Mouse (Mus musculus): ENCODE data around the gene Setmar. TPM values are rescaled to one million over a fixed set of nuclear protein-coding genes. Genes with fewer than 3 reads are reported as not detected.
A peak's percentile ranks its signal among the peaks of the same experiment; 100 is the strongest.

Gene Setmar
- polyA plus RNA-seq, 1 experiment from 2014 or later = 5.6 TPM

DNA sequence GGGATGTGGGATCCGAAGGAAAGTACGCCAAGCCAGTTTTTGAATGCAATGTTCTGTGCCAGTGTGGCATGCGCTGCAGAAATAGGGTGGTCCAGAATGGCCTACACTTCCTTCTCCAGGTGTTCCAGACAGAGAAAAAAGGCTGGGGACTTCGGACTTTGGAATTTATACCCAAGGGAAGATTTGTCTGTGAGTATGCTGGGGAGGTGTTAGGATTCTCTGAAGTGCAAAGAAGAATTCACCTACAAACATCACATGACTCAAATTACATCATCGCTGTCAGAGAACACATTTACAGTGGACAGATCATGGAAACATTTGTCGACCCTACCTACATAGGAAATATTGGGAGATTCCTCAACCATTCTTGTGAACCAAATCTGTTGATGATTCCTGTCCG is 11.0 kb downstream of the Setmar start:
- peaks cover 7% of the 10 kb centered on the region; the same call in 1 of the 2 replicates for H3K9me3 ChIP-seq (replicated peaks)
- no peak overlapping the region for H3K27ac ChIP-seq (ENCODE audit: poor library complexity, severe bottlenecking)
- peaks cover 15% of the 10 kb centered on the region for H3K36me3 ChIP-seq
- no peak overlapping the region for H3K4me3 ChIP-seq
- H3K27me3 ChIP-seq (replicated peaks) = no peaks in the 10 kb centered on the region
- 87% methylated on average over 7 of the region's 7 CpGs for WGBS
- ATAC-seq (ENCODE audit: insufficient number of reproducible peaks, low FRiP score) = no peak
- no peak overlapping the region for H3K9ac ChIP-seq
- no peaks in the 10 kb centered on the region for H3K4me1 ChIP-seq (replicated peaks)
- H3K4me2 ChIP-seq = no peak overlapping the region

GRCm38 (mm10) chr6:108091296-108091695 is 26.5 kb downstream of the Setmar start:
- no peak overlapping the region for H3K4me3 ChIP-seq
- H3K9me3 ChIP-seq (replicated peaks) = no peaks in the 10 kb centered on the region
- H3K27me3 ChIP-seq (replicated peaks) = no peaks in the 10 kb centered on the region
- no peaks in the 10 kb centered on the region for H3K4me1 ChIP-seq (replicated peaks)
- no peaks in the 10 kb centered on the region for H3K36me3 ChIP-seq
- no peak overlapping the region for H3K9ac ChIP-seq
- 52% methylated on average over 1 of the region's 1 CpGs for WGBS
- no peak for ATAC-seq (ENCODE audit: insufficient number of reproducible peaks, low FRiP score)
- H3K27ac ChIP-seq (ENCODE audit: poor library complexity, severe bottlenecking) = no peak overlapping the region
- no peak overlapping the region for H3K4me2 ChIP-seq

- Histone ChIP-seq H3K4me3 (no peak overlapping the region), H3K36me3 (no peaks in the 10 kb centered on the region), H3K4me2 (no peak overlapping the region), H3K4me1 (replicated peaks) (no peaks in the 10 kb centered on the region), H3K9ac (no peak overlapping the region), H3K9me3 (replicated peaks) (no peaks in the 10 kb centered on the region), H3K27me3 (replicated peaks) (no peaks in the 10 kb centered on the region), H3K27ac (ENCODE audit: poor library complexity, severe bottlenecking) (no peak overlapping the region)
- WGBS = 79% methylated on average over 3 of the region's 3 CpGs
- no peak for ATAC-seq (ENCODE audit: insufficient number of reproducible peaks, low FRiP score)
These were observed 27.8 kb downstream of the Setmar start for GRCm38 (mm10) chr6:108092646-108093045.

DNA sequence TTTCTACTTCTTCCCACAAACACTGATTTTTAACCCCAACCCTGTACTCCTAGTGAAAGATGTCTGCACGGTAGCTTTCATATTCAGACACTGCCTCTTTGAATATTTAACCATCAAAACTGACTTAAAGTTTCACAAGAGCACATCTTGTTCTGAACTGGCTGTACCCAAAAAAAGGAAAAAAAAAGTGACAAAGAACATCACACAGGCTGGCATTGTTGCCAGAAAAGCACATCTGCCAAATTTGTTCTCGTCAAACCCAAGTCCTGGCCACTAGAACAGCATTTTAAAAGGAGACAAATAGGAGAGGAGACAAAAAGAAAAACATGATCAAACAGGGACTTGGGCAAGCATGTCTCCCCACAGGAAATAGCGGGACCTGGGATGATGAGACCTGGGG is 28.6 kb downstream of the Setmar start:
- 74% methylated on average over 3 of the region's 3 CpGs for WGBS
- no peak for ATAC-seq (ENCODE audit: insufficient number of reproducible peaks, low FRiP score)
- no peak overlapping the region for H3K27ac ChIP-seq (ENCODE audit: poor library complexity, severe bottlenecking)

GRCm38 (mm10) chr6:108095445-108095844 is 30.6 kb downstream of the Setmar start:
- H3K9me3 ChIP-seq (replicated peaks) = no peaks in the 10 kb centered on the region
- no peak overlapping the region for H3K9ac ChIP-seq
- H3K4me1 ChIP-seq (replicated peaks) = no peaks in the 10 kb centered on the region
- ATAC-seq (ENCODE audit: insufficient number of reproducible peaks, low FRiP score) = no peak
- no peaks in the 10 kb centered on the region for H3K27me3 ChIP-seq (replicated peaks)
- no peak overlapping the region for H3K27ac ChIP-seq (ENCODE audit: poor library complexity, severe bottlenecking)
- H3K36me3 ChIP-seq = no peaks in the 10 kb centered on the region
- no peak overlapping the region for H3K4me2 ChIP-seq
- no peak overlapping the region for H3K4me3 ChIP-seq
- WGBS = 82% methylated on average over 5 of the region's 5 CpGs

More for the DNA sequence above, 28.6 kb downstream of the Setmar start:
- H3K27me3 ChIP-seq (replicated peaks) = no peaks in the 10 kb centered on the region
- H3K4me1 ChIP-seq (replicated peaks) = no peaks in the 10 kb centered on the region
- no peak overlapping the region for H3K9ac ChIP-seq
- no peak overlapping the region for H3K4me2 ChIP-seq
- no peak overlapping the region for H3K4me3 ChIP-seq
- no peaks in the 10 kb centered on the region for H3K9me3 ChIP-seq (replicated peaks)
- H3K36me3 ChIP-seq = no peaks in the 10 kb centered on the region

DNA sequence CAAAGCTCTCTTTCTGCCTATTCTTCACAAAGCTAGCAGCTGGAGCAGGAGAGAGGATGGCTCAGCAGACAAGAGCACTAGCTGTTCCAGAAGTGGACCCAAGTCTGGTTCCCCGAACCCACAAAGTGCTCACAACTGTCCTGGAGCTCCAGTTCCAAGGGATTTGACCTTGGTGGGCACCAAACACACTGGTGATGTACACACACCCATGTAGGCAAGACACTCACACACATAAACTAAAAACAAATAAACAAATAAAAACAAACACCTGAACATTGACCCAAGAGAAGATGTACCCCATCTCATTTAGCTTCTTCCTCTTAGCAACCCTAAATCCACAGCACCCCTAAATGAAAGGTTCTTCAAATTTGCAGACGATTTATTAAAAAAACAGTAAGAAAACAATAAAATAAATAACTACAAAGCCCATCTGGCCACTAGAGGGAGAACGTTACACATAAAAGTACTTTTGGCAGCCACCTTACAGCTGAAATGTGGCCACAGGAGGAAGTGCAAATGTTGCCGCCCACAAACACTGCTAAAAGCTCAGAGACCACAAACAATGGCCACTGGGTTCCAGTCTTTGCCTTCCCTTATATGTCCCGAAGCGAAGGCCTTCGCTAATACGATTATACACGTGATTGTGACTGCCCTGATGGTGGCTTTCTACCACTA is 33.5 kb downstream of the Setmar start:
- Histone ChIP-seq H3K9me3 (replicated peaks) (no peaks in the 10 kb centered on the region), H3K4me2 (peak overlapping the region; percentile 3; the same call in 1 of the 2 replicates), H3K9ac (no peak overlapping the region), H3K27ac (ENCODE audit: poor library complexity, severe bottlenecking) (no peak overlapping the region), H3K27me3 (replicated peaks) (no peaks in the 10 kb centered on the region), H3K36me3 (no peaks in the 10 kb centered on the region), H3K4me3 (no peak overlapping the region), H3K4me1 (replicated peaks) (peaks cover 19% of the 10 kb centered on the region)
- peak; percentile 50; the same call in 1 of the 2 replicates for ATAC-seq (ENCODE audit: insufficient number of reproducible peaks, low FRiP score)
- WGBS = 20% methylated on average over 9 of the region's 9 CpGs

DNA sequence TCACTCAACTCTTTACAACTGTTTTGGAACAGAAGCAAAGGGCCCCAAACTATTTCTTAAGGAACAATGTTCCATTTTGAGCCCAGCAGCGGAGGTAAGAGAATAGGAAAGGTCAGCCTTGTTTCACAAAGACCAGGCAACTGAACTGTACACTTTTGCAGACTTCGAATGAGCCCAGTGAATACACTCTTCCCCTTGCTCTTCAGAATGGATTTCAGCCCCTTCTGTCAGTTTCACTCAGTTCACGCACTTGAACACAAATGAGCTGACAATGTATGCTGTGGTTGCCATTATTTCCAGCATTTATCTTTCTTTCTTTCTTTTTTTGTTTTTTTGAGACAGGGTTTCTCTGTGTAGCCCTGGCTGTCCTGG is 34.0 kb downstream of the Setmar start:
- no peak for ATAC-seq (ENCODE audit: insufficient number of reproducible peaks, low FRiP score)
- no peak overlapping the region for H3K27ac ChIP-seq (ENCODE audit: poor library complexity, severe bottlenecking)
- peak overlapping the region; percentile 3; the same call in 1 of the 2 replicates for H3K4me2 ChIP-seq
- H3K4me3 ChIP-seq = no peak overlapping the region
- H3K36me3 ChIP-seq = no peaks in the 10 kb centered on the region
- no peaks in the 10 kb centered on the region for H3K27me3 ChIP-seq (replicated peaks)
- 73% methylated on average over 3 of the region's 3 CpGs for WGBS
- no peaks in the 10 kb centered on the region for H3K9me3 ChIP-seq (replicated peaks)
- H3K9ac ChIP-seq = no peak overlapping the region
- peaks cover 23% of the 10 kb centered on the region for H3K4me1 ChIP-seq (replicated peaks)

- ATAC-seq (ENCODE audit: insufficient number of reproducible peaks, low FRiP score) = peak; percentile 46; the same call in 1 of the 2 replicates
- Histone ChIP-seq H3K27ac (ENCODE audit: poor library complexity, severe bottlenecking) (peak overlapping the region; percentile 65), H3K36me3 (no peaks in the 10 kb centered on the region), H3K4me2 (no peak overlapping the region), H3K9me3 (replicated peaks) (no peaks in the 10 kb centered on the region), H3K4me1 (replicated peaks) (peaks cover 32% of the 10 kb centered on the region), H3K4me3 (no peak overlapping the region), H3K27me3 (replicated peaks) (no peaks in the 10 kb centered on the region), H3K9ac (no peak overlapping the region)
- 64% methylated on average over 10 of the region's 10 CpGs for WGBS
These were observed 37.3 kb downstream of the Setmar start for GRCm38 (mm10) chr6:108101936-108102830.

- Histone ChIP-seq H3K4me3 (no peak overlapping the region), H3K27ac (ENCODE audit: poor library complexity, severe bottlenecking) (no peak overlapping the region), H3K36me3 (peaks cover 4% of the 10 kb centered on the region), H3K9ac (no peak overlapping the region), H3K4me2 (no peak overlapping the region), H3K4me1 (replicated peaks) (peaks cover 51% of the 10 kb centered on the region), H3K27me3 (replicated peaks) (no peaks in the 10 kb centered on the region), H3K9me3 (replicated peaks) (no peaks in the 10 kb centered on the region)
- no peak for ATAC-seq (ENCODE audit: insufficient number of reproducible peaks, low FRiP score)
These were observed 42.5 kb downstream of the Setmar start for GRCm38 (mm10) chr6:108107376-108107775.

GRCm38 (mm10) chr6:108110336-108110735 is 45.5 kb downstream of the Setmar start:
- peaks cover 4% of the 10 kb centered on the region for H3K36me3 ChIP-seq
- H3K4me2 ChIP-seq = no peak overlapping the region
- H3K27ac ChIP-seq (ENCODE audit: poor library complexity, severe bottlenecking) = peak overlapping the region; percentile 45
- WGBS = 38% methylated on average over 4 of the region's 4 CpGs
- no peaks in the 10 kb centered on the region for H3K9me3 ChIP-seq (replicated peaks)
- peaks cover 31% of the 10 kb centered on the region for H3K4me1 ChIP-seq (replicated peaks)
- H3K4me3 ChIP-seq = no peak overlapping the region
- H3K9ac ChIP-seq = no peak overlapping the region
- peak; percentile 36; the same call in 1 of the 2 replicates for ATAC-seq (ENCODE audit: insufficient number of reproducible peaks, low FRiP score)
- H3K27me3 ChIP-seq (replicated peaks) = no peaks in the 10 kb centered on the region

DNA sequence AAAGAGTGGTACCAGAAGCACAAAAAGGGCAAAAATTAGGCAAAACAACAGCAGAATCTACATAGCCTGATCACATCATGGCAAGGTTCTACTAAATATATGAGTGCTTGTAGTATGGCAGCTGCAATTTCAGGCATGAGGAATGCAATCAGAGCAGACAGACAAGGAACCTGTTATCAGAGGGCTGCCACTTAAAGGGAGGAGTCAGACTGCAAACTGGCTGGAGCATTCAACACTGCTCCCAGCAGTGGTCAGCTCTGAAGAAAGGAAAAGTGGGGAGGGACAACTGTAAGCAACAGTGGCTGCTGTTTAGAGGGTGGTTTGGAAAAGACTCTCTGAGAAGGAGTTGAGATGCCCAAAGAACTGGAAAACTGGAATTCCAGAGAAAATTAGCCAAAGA is 46.8 kb downstream of the Setmar start:
- H3K9me3 ChIP-seq (replicated peaks) = no peaks in the 10 kb centered on the region
- H3K4me2 ChIP-seq = no peak overlapping the region; the same call in 1 of the 2 replicates
- peak; percentile 71 for ATAC-seq (ENCODE audit: insufficient number of reproducible peaks, low FRiP score)

More for the DNA sequence above, 46.8 kb downstream of the Setmar start:
- H3K36me3 ChIP-seq = peaks cover 4% of the 10 kb centered on the region
- H3K4me1 ChIP-seq (replicated peaks) = peaks cover 31% of the 10 kb centered on the region
- H3K9ac ChIP-seq = no peak overlapping the region
- peak overlapping the region; percentile 45 for H3K27ac ChIP-seq (ENCODE audit: poor library complexity, severe bottlenecking)
- no peak overlapping the region for H3K4me3 ChIP-seq
- no peaks in the 10 kb centered on the region for H3K27me3 ChIP-seq (replicated peaks)

Measured in heart, embryonic 12.5 days (tissue).